Mouse (Mus musculus): Measurements from ENCODE around the gene Src. TPM values are rescaled to one million over a fixed set of nuclear protein-coding genes. Genes with fewer than 3 reads are reported as not detected.

Src gene
- polyA plus RNA-seq, 1 experiment from 2014 or later = 16.4 TPM

DNA sequence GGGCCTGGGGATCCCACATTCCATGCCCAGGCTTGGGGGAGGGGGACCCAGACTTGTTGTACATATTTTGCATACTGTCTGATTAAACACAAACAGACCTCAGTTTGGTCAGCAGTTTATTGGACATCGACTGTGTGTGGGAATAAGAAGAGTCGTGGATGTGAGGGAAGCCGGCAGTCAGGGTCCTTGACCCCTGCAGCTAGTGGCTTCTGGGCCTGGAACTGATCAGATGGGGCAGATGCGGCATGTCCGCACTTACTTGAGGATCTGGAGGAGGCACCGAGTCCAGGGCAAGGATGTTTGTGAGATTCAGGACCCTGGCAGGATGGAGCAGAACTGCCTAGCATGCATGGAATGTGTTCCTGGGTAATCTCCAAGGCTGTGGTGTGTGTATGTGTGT is 53.5 kb downstream of the Src start:
- TF ChIP-seq EP300 (IDR thresholded peaks at IDR 0.05) (no peak), CTCF (IDR thresholded peaks at IDR 0.05) (no peak)
- no peaks in the 10 kb centered on the region for H3K4me1 ChIP-seq (ENCODE audit: insufficient read depth, low read depth, low read length)
- no peak overlapping the region for H3K9ac ChIP-seq (replicated peaks; ENCODE audit: low read depth)
- H3K27me3 ChIP-seq (replicated peaks; ENCODE audit: insufficient read depth, low read length) = no peaks in the 10 kb centered on the region
- DNase-seq (ENCODE audit: low spot score) (no peak), ATAC-seq (peak; percentile 22)
- H3K9me3 ChIP-seq (ENCODE audit: low read length) = no peaks in the 10 kb centered on the region
- H3K4me2 ChIP-seq (replicated peaks; ENCODE audit: low read depth, low read length) = no peak overlapping the region
- H3K36me3 ChIP-seq (ENCODE audit: insufficient read depth, low read length) = peaks cover 15% of the 10 kb centered on the region
- no peak overlapping the region for H3K27ac ChIP-seq (ENCODE audit: low read length)
- WGBS = 48% methylated on average over 6 of the region's 6 CpGs
- no peak overlapping the region for H3K4me3 ChIP-seq (ENCODE audit: low read depth, low read length)

DNA sequence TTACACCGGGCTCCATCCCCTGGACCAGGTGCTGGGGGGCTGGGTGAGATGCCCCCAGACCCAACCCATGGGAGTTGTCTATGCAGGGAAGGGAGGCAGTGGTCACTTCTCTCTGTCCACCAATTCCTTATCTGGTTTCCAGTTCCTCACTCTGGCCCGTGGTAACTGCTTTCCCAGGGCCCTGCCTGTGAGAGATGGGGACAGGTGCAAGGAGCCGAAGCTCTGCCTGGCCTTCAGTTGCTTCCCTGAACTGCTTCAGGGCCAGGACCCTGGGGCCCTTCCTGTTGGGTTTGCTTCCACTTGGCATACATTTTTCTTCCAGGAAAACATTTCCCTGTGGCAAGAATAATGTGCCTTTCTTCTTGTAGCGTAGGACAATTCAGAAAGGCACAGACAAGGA is 54.2 kb downstream of the Src start:
- H3K9ac ChIP-seq (replicated peaks; ENCODE audit: low read depth) = no peak overlapping the region
- no peak overlapping the region for H3K4me2 ChIP-seq (replicated peaks; ENCODE audit: low read depth, low read length)
- DNase-seq (ENCODE audit: low spot score) = no peak
- peaks cover 8% of the 10 kb centered on the region; the same call in 1 of the 2 replicates for H3K36me3 ChIP-seq (ENCODE audit: insufficient read depth, low read length)
- H3K27ac ChIP-seq (ENCODE audit: low read length) = no peak overlapping the region
- no peaks in the 10 kb centered on the region for H3K27me3 ChIP-seq (replicated peaks; ENCODE audit: insufficient read depth, low read length)
- TF ChIP-seq CTCF (IDR thresholded peaks at IDR 0.05) = no peak
- TF ChIP-seq EP300 (IDR thresholded peaks at IDR 0.05) = no peak
- H3K4me1 ChIP-seq (ENCODE audit: insufficient read depth, low read depth, low read length) = no peaks in the 10 kb centered on the region
- no peaks in the 10 kb centered on the region for H3K9me3 ChIP-seq (ENCODE audit: low read length)
- ATAC-seq = no peak
- no peak overlapping the region for H3K4me3 ChIP-seq (ENCODE audit: low read depth, low read length)
- 68% methylated on average over 4 of the region's 4 CpGs for WGBS

DNA sequence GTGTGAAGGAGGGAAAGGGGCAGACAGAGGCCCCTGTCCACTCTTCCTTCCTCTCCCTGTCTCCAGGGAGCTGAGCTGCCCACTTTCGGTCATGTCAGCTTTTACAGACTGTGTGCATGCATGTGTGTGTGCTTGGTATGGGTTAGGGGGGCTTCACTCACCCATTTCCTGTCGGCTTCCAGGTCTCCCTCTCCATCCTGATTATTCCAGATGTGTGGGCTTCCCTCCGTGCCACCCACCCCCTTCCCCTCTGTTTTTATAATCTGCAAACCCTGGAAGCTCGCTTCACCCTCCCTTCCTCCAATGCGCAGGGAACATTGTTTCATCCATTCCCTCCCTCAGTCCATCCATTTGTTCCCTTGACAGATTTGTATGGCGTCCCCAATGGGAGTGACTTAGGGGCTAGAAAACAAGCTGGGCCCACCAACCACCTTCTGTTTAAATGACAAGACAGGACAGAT is 56.1 kb downstream of the Src start:
- H3K27me3 ChIP-seq (replicated peaks; ENCODE audit: insufficient read depth, low read length) = no peaks in the 10 kb centered on the region
- DNase-seq (ENCODE audit: low spot score) (no peak), ATAC-seq (no peak)
- no peak overlapping the region for H3K27ac ChIP-seq (ENCODE audit: low read length)
- TF ChIP-seq CTCF (IDR thresholded peaks at IDR 0.05) = no peak
- TF ChIP-seq EP300 (IDR thresholded peaks at IDR 0.05) = no peak
- no peak overlapping the region for H3K9ac ChIP-seq (replicated peaks; ENCODE audit: low read depth)
- peaks cover 3% of the 10 kb centered on the region; the same call in 1 of the 2 replicates for H3K36me3 ChIP-seq (ENCODE audit: insufficient read depth, low read length)
- H3K4me3 ChIP-seq (ENCODE audit: low read depth, low read length) = no peak overlapping the region
- H3K4me2 ChIP-seq (replicated peaks; ENCODE audit: low read depth, low read length) = no peak overlapping the region
- 42% methylated on average over 6 of the region's 6 CpGs for WGBS
- H3K9me3 ChIP-seq (ENCODE audit: low read length) = no peaks in the 10 kb centered on the region
- no peaks in the 10 kb centered on the region for H3K4me1 ChIP-seq (ENCODE audit: insufficient read depth, low read depth, low read length)

DNA sequence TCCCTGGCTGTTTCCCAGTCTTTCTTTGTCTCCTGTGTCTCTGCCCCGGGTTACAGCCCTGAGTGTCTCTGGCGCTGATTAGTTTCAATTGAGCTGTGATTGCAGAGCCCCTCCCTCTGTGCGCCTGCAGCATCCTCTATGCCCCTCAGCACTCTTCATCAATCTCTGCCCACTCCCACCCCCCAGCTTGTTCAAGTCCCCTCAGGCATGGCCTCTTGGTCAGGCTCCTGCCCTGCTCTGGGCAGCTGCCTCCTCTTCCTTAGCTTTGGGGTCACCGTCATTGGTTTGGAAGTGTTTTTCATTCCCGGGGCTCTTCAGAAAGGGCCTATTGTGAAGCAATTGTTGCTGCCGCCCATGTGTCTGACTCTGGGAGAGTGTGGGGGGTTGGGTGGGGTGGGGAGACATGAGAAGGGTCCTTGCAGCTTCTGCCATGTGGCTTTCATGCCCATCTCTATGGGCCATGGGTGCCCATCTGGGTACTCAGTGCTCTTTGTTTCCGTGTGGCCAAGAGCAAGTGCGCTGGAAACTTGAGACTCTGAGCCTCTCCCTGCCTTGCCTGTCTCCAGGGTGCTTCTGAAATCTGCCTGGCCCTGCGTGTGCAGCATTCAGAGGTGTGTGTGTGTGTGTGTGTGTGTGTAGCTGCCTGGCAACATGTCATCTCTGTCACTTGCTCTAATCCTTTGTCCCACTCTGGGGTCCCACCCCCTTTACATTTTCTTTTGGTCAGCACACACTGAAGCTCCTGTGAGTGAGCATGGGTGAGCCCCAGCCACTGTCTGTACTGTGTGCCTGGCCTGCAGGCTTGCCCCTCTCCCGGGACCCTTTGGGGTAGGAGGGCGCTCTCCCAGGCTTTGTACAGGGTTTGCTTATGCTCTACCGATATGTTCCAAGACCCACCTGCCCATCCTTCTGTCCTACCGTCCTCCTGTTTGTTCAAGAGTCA is 57.5 kb downstream of the Src start:
- Histone ChIP-seq H3K9me3 (ENCODE audit: low read length) (no peaks in the 10 kb centered on the region), H3K9ac (replicated peaks; ENCODE audit: low read depth) (no peak overlapping the region), H3K4me2 (replicated peaks; ENCODE audit: low read depth, low read length) (no peak overlapping the region), H3K27me3 (replicated peaks; ENCODE audit: insufficient read depth, low read length) (no peaks in the 10 kb centered on the region), H3K4me3 (ENCODE audit: low read depth, low read length) (no peak overlapping the region), H3K27ac (ENCODE audit: low read length) (no peak overlapping the region), H3K36me3 (ENCODE audit: insufficient read depth, low read length) (no peaks in the 10 kb centered on the region), H3K4me1 (ENCODE audit: insufficient read depth, low read depth, low read length) (no peaks in the 10 kb centered on the region)
- ATAC-seq = no peak
- DNase-seq (ENCODE audit: low spot score) = no peak
- 26% methylated on average over 13 of the region's 13 CpGs for WGBS
- TF ChIP-seq CTCF (IDR thresholded peaks at IDR 0.05) (no peak), EP300 (IDR thresholded peaks at IDR 0.05) (no peak)

DNA sequence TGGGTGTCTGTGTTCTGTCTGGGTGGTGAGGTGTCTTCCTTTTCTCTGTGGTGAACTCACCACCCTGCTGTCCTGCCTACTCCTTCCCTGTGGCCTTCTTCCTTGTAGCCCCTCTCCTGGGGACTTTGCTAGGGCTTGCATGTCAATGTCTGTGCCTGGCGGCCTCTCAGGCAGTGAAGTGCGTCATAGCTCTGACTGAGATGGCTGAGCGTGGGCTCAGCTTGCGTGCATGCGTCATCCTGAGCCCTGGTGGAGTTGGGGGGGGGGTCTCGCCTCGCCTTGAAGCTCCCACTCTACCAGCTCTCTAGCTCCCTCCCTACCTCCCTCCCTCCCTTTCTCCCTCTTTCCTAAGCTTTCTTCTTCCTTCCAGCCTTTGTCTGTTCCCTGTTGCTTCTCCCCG is 60.4 kb downstream of the Src start:
- 65% methylated on average over 8 of the region's 8 CpGs for WGBS
- Histone ChIP-seq H3K9me3 (ENCODE audit: low read length) (no peaks in the 10 kb centered on the region), H3K27ac (ENCODE audit: low read length) (no peak overlapping the region), H3K4me3 (ENCODE audit: low read depth, low read length) (no peak overlapping the region), H3K4me2 (replicated peaks; ENCODE audit: low read depth, low read length) (no peak overlapping the region), H3K36me3 (ENCODE audit: insufficient read depth, low read length) (no peaks in the 10 kb centered on the region), H3K27me3 (replicated peaks; ENCODE audit: insufficient read depth, low read length) (no peaks in the 10 kb centered on the region), H3K4me1 (ENCODE audit: insufficient read depth, low read depth, low read length) (no peaks in the 10 kb centered on the region), H3K9ac (replicated peaks; ENCODE audit: low read depth) (no peak overlapping the region)
- DNase-seq (ENCODE audit: low spot score) (no peak), ATAC-seq (no peak)
- TF ChIP-seq EP300 (IDR thresholded peaks at IDR 0.05) = no peak
- no peak for TF ChIP-seq CTCF (IDR thresholded peaks at IDR 0.05)

DNA sequence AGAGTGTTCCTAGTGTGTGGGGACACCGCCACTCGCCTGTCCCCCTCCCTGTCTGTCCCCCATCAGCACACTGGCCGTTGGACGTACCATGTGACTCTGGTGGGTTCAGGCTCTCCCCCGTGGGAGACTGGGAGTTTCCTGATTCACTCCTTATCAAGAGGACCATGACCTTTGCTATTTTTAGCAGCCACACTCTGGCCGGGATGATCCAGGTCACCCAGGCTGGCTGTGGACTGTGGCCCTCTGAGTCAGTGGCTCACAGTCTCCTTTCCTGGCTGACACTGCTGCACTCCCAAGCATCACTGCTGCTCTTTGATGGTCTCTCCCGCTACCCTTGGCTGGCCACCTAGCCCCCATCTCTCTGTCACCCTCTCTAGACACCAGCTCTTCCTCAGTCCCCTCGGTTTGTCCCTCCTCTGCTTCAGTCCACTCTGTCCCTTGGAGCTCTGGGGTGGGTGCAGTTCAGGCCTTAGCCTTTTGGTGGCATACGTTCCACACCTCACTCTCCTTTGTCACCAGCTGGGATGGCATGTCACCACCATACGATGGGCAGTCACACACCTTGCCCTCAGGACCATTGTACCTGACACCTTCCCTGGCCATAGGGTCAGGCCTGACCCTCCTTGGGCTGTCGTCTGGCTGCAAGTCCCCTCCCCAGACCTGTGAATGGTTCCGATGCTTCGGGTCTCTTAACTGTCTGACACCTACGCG is 61.8 kb downstream of the Src start:
- WGBS = 40% methylated on average over 15 of the region's 15 CpGs
- no peak overlapping the region for H3K9ac ChIP-seq (replicated peaks; ENCODE audit: low read depth)
- peak; percentile 53 for ATAC-seq
- H3K4me3 ChIP-seq (ENCODE audit: low read depth, low read length) = no peak overlapping the region
- DNase-seq (ENCODE audit: low spot score) = peak; percentile 41
- no peak overlapping the region for H3K4me2 ChIP-seq (replicated peaks; ENCODE audit: low read depth, low read length)
- H3K36me3 ChIP-seq (ENCODE audit: insufficient read depth, low read length) = no peaks in the 10 kb centered on the region
- TF ChIP-seq CTCF (IDR thresholded peaks at IDR 0.05) (peak; percentile 90), EP300 (IDR thresholded peaks at IDR 0.05) (no peak)
- H3K9me3 ChIP-seq (ENCODE audit: low read length) = no peaks in the 10 kb centered on the region
- no peaks in the 10 kb centered on the region for H3K4me1 ChIP-seq (ENCODE audit: insufficient read depth, low read depth, low read length)
- H3K27me3 ChIP-seq (replicated peaks; ENCODE audit: insufficient read depth, low read length) = no peaks in the 10 kb centered on the region
- no peak overlapping the region for H3K27ac ChIP-seq (ENCODE audit: low read length)
